Mouse (Mus musculus) kidney, adult 2 months (tissue): ENCODE data around the gene Atat1. TPM values are rescaled to one million over a fixed set of nuclear protein-coding genes. Genes with fewer than 3 reads are reported as not detected.

ENCODE experiments used
- DNase-seq: peaks from one replicate; pipeline ENCODE4 v3.0.0; 2021
- H3K27ac ChIP-seq: fragments of 200-500 bp; 2 replicates; pipeline ENCODE4 v1.5.1; 2012; ENCODE audit warnings: low read depth, low read length, control low read depth, inconsistent platforms; ENCODE audit not compliant: insufficient read depth
- H3K27me3 ChIP-seq: fragments of 200-500 bp; replicated peaks from 2 replicates; pipeline ENCODE4 v1.6.1; 2012; ENCODE audit warnings: mild to moderate bottlenecking, moderate library complexity, low read length, inconsistent platforms; ENCODE audit not compliant: control insufficient read depth, insufficient read depth
- H3K36me3 ChIP-seq: fragments of 200-500 bp; 2 replicates; pipeline ENCODE4 v1.6.1; 2012; ENCODE audit warnings: mild to moderate bottlenecking, moderate library complexity, low read length, inconsistent platforms; ENCODE audit not compliant: control insufficient read depth, insufficient read depth
- H3K4me1 ChIP-seq: fragments of 200-500 bp; 2 replicates; pipeline ENCODE4 v1.6.1; 2011; ENCODE audit warnings: low read length; ENCODE audit not compliant: control insufficient read depth, insufficient read depth
- H3K4me3 ChIP-seq: fragments of 200-500 bp; 2 replicates; pipeline ENCODE4 v1.5.1; 2011; ENCODE audit warnings: mild to moderate bottlenecking, low read depth, low read length, control low read depth; ENCODE audit not compliant: insufficient read depth
- CTCF ChIP-seq: fragments of 200-500 bp; conservative IDR thresholded peaks from 2 replicates; pipeline ENCODE4 v1.5.1; 2011; ENCODE audit warnings: low read depth, mild to moderate bottlenecking, control low read depth, low read length, moderate library complexity, mixed read lengths; ENCODE audit not compliant: insufficient read depth, insufficient read length
- POLR2A ChIP-seq: fragments of 200-500 bp; IDR thresholded peaks from one replicate; pipeline ENCODE4 v1.6.1; 2011; ENCODE audit warnings: low read depth, low read length, control low read depth
- WGBS: fragments of 180-500 bp; shearing (Covaris S2); methylation state at CpG from one replicate; pipeline ENCODE4 v1.1.7; 2018; 5-methylcytosine and 5-hydroxymethylcytosine counted together
- polyA plus RNA-seq: library from polyadenylated mRNA; depleted of rRNA; stranded (reverse); fragments of >200 nt; gene quantifications from 2 replicates; pipeline ENCODE4 v1.2.3, GENCODE M21; 2012

Gene Atat1
- polyA plus RNA-seq, 1 experiment = 42.9 TPM

DNA sequence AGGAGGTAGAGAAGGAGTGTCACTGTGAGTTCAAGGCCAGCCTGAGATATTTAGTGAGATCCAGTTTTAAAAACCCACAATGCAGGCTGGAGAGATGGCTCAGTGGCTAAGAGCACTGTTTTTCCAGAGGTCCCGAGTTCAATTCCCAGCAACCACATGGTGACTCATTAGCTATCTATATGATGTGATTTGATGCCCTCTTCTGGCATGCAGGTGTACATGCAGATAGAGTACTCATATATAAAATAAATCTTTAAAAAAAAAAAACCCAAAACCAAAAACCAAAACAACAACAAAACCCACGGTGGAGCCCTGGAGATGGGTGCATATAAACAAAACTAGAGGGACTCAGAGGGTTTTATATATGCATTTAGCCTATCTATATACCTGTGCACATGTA is 2.3 kb downstream of the Atat1 start:
- Histone ChIP-seq H3K4me3 (no peak overlapping the region), H3K4me1 (peaks cover 11% of the 10 kb centered on the region; the same call in 1 of the 2 replicates), H3K27ac (no peak overlapping the region), H3K36me3 (no peaks in the 10 kb centered on the region), H3K27me3 (no peaks in the 10 kb centered on the region)
- no peak for DNase-seq
- WGBS = 68% methylated on average over 2 of the region's 2 CpGs
- no peak for TF ChIP-seq CTCF
- TF ChIP-seq POLR2A = no peak

DNA sequence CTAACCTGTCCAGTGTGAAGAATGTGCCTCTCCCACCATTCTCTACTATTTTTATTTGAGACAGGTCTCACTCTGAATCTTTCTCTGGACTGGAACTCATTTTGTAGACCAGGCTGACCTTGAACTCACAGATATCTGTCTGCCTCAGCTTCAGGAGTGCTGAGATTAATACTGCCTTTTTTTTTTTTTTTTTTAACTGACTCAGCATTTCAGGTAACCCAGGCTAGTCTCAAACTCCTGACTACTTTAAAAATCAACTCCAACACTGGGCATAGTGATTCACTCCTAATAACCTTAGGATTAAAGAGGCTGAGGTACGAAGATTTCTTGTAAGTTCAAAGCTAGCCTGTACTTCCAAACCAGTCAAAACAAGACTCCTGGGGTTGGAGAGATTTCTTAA is 4.3 kb downstream of the Atat1 start:
- no peak for TF ChIP-seq POLR2A
- no peak for TF ChIP-seq CTCF
- H3K27me3 ChIP-seq = no peaks in the 10 kb centered on the region
- WGBS = 91% methylated on average over 1 of the region's 1 CpGs
- no peaks in the 10 kb centered on the region for H3K36me3 ChIP-seq
- H3K4me3 ChIP-seq = no peak overlapping the region
- H3K4me1 ChIP-seq = peaks cover 11% of the 10 kb centered on the region; the same call in 1 of the 2 replicates
- DNase-seq = no peak
- H3K27ac ChIP-seq = no peak overlapping the region

DNA sequence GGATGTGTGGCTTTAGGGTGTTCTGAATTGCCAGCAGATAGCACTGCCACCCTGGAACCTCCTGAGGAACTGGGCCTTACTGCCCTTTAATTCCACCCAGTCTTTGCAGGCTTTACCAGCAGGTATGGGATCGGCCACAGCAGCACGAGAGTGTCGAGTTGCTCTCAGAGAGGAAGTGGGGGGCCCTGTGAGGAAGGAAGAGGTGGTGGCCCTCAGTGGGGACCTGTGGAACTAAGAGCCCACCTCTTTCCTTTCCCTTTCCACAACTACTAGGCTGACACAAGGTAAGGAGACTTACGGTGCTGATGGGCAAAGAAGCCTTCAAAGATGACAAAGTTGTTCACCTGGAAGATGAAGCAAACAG is 5.9 kb downstream of the Atat1 start:
- DNase-seq = no peak
- H3K36me3 ChIP-seq = no peaks in the 10 kb centered on the region
- TF ChIP-seq CTCF = no peak
- TF ChIP-seq POLR2A = no peak
- H3K27me3 ChIP-seq = no peaks in the 10 kb centered on the region
- no peak overlapping the region for H3K4me3 ChIP-seq
- H3K4me1 ChIP-seq = peaks cover 11% of the 10 kb centered on the region; the same call in 1 of the 2 replicates
- 51% methylated on average over 4 of the region's 4 CpGs for WGBS
- H3K27ac ChIP-seq = peak overlapping the region; percentile 6; the same call in 1 of the 2 replicates

DNA sequence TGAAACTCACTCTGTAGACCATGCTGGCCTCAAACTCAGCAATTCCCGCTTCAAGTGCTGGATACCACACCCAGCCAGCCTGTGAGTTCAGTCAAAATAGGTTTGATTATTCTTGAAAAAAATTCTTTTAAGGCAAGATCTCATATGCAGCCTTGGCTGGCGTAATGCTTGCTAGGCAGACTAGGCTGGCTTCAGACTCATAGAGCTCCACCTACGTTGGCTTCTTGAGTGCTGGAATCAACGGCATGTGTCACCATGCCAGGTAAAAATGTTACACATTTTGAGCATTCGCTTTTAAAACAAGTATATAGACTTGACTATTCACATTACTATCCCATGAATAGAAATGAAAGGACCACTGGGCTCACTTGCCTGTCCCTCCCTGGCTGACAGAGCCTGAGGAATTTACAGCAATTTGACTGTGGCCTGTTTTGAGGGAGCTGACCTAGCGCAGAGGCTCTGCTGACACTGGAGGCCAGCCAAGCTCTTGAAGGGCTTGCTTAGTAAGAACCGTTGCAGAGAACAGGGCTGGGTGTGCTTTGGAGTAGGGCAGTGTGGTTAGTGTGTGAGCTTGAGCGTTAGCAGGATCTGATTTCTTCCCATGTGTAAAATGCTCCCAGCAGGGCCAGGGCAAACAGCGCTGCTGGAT is 6.4 kb downstream of the Atat1 start:
- DNase-seq = peak; percentile 80
- no peaks in the 10 kb centered on the region for H3K36me3 ChIP-seq
- TF ChIP-seq POLR2A = no peak
- no peak for TF ChIP-seq CTCF
- H3K27ac ChIP-seq = peak overlapping the region; percentile 6; the same call in 1 of the 2 replicates
- no peaks in the 10 kb centered on the region for H3K27me3 ChIP-seq
- 50% methylated on average over 9 of the region's 9 CpGs for WGBS
- H3K4me1 ChIP-seq = peaks cover 11% of the 10 kb centered on the region; the same call in 1 of the 2 replicates
- no peak overlapping the region for H3K4me3 ChIP-seq

DNA sequence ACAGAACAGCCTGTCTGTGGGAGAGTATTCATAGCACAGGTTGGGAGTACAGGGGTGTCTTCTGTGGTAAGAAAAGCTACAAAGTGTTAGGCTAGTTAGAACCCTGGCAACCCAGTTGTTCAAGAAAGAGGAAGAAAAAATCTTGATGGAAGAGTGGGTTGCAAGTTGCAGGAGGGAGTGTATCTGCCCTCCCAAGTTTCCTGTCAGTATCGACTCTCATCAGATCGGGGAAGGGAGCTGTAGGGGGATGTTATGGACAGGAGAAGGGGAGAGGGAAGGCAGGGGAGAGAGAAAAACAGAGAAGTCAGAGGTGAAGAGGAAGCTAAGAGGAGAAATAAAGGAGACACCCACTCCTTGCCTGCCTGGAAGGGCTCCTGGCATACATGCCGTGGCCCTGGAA is 9.2 kb downstream of the Atat1 start:
- Histone ChIP-seq H3K36me3 (no peaks in the 10 kb centered on the region), H3K4me1 (peaks cover 18% of the 10 kb centered on the region; the same call in 1 of the 2 replicates), H3K27me3 (no peaks in the 10 kb centered on the region), H3K27ac (no peak overlapping the region), H3K4me3 (no peak overlapping the region)
- TF ChIP-seq POLR2A = no peak
- TF ChIP-seq CTCF = no peak
- WGBS = 76% methylated on average over 3 of the region's 3 CpGs
- no peak for DNase-seq

DNA sequence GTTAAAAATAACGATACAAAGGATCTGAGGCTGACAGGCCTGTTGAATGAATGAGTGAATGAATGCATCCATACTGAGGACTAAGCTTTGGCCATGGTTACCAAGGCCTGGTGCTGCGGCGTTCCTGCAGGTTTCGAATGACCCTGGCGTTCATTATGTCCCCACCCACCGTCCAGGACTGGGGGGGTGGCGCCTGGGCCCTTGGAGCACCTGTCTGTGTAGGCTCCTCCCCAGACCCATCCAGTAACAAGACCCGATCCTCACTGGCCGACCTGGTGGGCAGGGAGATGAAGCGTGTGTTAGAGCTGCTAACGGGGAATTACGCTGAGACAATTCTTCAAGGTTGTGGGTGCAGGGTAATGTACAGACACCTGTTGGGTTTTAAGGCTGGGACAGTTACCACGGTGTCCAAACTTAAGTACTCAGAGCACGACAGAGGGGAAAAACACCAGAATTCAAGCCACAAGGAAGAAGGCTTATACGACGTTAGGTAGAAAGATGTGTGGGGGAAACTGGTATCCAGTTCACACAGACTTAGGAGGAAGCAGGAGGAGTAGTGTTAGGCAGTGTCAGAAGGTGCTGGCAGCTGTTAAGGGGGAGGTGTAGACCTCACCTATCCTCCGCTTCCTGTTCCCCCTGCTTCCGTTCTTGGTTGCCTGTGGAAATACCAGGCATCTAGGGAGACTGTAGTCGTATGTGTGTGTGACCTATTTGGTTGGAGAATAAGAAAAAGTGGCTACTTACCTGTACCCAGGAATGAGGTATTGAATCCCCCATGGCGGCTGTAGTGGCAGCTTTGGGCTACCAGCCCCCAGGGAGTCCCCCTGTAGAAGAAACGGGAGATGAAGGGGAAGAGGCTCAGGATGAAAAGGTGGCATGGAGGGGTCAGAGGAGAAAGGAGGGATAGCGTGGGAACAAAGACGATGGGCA is 12.0 kb downstream of the Atat1 start:
- DNase-seq = no peak
- Histone ChIP-seq H3K27ac (no peak overlapping the region), H3K4me1 (peaks cover 9% of the 10 kb centered on the region; the same call in 1 of the 2 replicates), H3K36me3 (no peaks in the 10 kb centered on the region; the same call in 1 of the 2 replicates), H3K4me3 (0 out of 2 replicates have a peak overlapping the region, but pooled peaks have one; percentile 16), H3K27me3 (no peaks in the 10 kb centered on the region)
- TF ChIP-seq CTCF (no peak), POLR2A (no peak)
- WGBS = 31% methylated on average over 23 of the region's 23 CpGs
